Mouse (Mus musculus) myocyte (in vitro differentiated cells): ENCODE measurements at regions not wholly inside any gene's neighbourhood (a gene's known extent, or its start where the extent isn't known, plus 50 kb on each side); places are given as distances from the start of the nearest gene placed in this dataset.

Experiments used
- CEBPB ChIP-seq: IDR thresholded peaks from 2 replicates; pipeline ENCODE4 v1.6.1; 2011; ENCODE audit warnings: mild to moderate bottlenecking, moderate library complexity; ENCODE audit not compliant: poor library complexity, insufficient read depth, severe bottlenecking
- E2F4 ChIP-seq: IDR thresholded peaks from one replicate; pipeline ENCODE4 v1.6.1; 2011; ENCODE audit warnings: mild to moderate bottlenecking, control low read depth, moderate library complexity; ENCODE audit not compliant: insufficient read depth
- MAX ChIP-seq: IDR thresholded peaks from one replicate; pipeline ENCODE4 v1.6.1; 2011; ENCODE audit warnings: low read depth, mild to moderate bottlenecking, control low read depth
- MYOD1 ChIP-seq, 3 experiments: IDR thresholded peaks; one replicate each; pipeline ENCODE4 v1.6.1; 2011; ENCODE audit warnings: control low read depth in 2 of 3, low read depth in 2 of 3, mild to moderate bottlenecking in 2 of 3, moderate library complexity in 1 of 3; ENCODE audit not compliant: insufficient read length in 2 of 3, control insufficient read depth in 1 of 3
- MYOG ChIP-seq, 3 experiments: IDR thresholded peaks; one replicate each; pipeline ENCODE4 v1.6.1; 2011; ENCODE audit warnings: control low read depth in 2 of 3, low read depth in 2 of 3, mild to moderate bottlenecking in 2 of 3; ENCODE audit not compliant: insufficient read length in 2 of 3, control insufficient read depth in 1 of 3, insufficient read depth in 1 of 3
- POLR2A ChIP-seq: IDR thresholded peaks from one replicate; pipeline ENCODE4 v1.6.1; 2011; ENCODE audit warnings: low read depth, mild to moderate bottlenecking, control low read depth, moderate library complexity; ENCODE audit not compliant: insufficient read length
- POLR2AphosphoS2 ChIP-seq: IDR thresholded peaks from one replicate; pipeline ENCODE4 v1.6.1; 2011; ENCODE audit warnings: low read depth, control low read depth; ENCODE audit not compliant: insufficient read length
- REST ChIP-seq: IDR thresholded peaks from one replicate; pipeline ENCODE4 v1.6.1; 2011; ENCODE audit warnings: mild to moderate bottlenecking, control low read depth, moderate library complexity; ENCODE audit not compliant: insufficient read depth, insufficient read length
- SRF ChIP-seq: IDR thresholded peaks from one replicate; pipeline ENCODE4 v1.6.1; 2011; ENCODE audit warnings: low read depth; ENCODE audit not compliant: control insufficient read depth, insufficient read length
- TCF12 ChIP-seq: IDR thresholded peaks from one replicate; pipeline ENCODE4 v1.6.1; 2011; ENCODE audit warnings: mild to moderate bottlenecking, control low read depth; ENCODE audit not compliant: poor library complexity, insufficient read depth, severe bottlenecking
- USF1 ChIP-seq: IDR thresholded peaks from one replicate; pipeline ENCODE4 v1.6.1; 2011; ENCODE audit warnings: low read depth, mild to moderate bottlenecking, control low read depth, moderate library complexity

DNA sequence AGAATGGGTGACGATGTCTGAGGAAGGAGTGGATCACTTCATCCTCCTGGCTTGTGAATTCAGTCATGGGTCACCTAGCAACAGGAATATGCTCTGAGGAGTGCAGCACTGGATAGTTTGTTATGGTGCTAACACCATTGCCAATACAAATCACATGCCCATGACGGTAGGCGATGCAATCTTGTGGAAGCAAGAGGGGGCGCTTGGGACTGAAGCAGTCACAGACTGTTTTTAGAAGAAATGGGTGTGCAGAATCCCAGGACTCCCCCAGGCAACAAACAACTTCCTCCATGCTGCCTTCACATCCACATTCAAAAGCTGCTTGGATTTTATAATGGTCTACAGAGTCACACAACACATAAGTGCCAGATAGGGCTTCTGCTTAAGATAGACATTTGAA, 221.5 kb downstream of the Tmem182 start:
- TF ChIP-seq E2F4 (no peak), POLR2A (no peak), MAX (no peak), USF1 (no peak), MYOG (IDR thresholded peaks at IDR 0.05; ENCODE audit: control insufficient read depth in 1 of 3, insufficient read depth in 1 of 3, insufficient read length in 2 of 3, low read depth in 2 of 3) (no peak), MYOD1 (IDR thresholded peaks at IDR 0.05; ENCODE audit: control insufficient read depth in 1 of 3, insufficient read length in 2 of 3, low read depth in 2 of 3) (no peak), POLR2AphosphoS2 (no peak), SRF (no peak), CEBPB (no peak), REST (no peak), TCF12 (no peak)
